Mouse (Mus musculus) spleen, adult 2 months (tissue): ENCODE measurements around the gene Diexf. TPM values are rescaled to one million over a fixed set of nuclear protein-coding genes. Genes with fewer than 3 reads are reported as not detected.

ENCODE experiments used
- DNase-seq, 2 experiments: peaks; one replicate each; pipeline versions ENCODE4 v3.0.0 to v3.0.0-alpha.2; 2012 to 2021; ENCODE audit warnings: low spot score in 2 of 2, low read depth in 1 of 2
- H3K27ac ChIP-seq: fragments of 200-500 bp; 2 replicates; pipeline ENCODE4 v1.5.1; 2012; ENCODE audit warnings: low read length, inconsistent platforms; ENCODE audit not compliant: insufficient read depth
- H3K27me3 ChIP-seq: fragments of 200-500 bp; 2 replicates; pipeline ENCODE4 v1.6.1; 2012; ENCODE audit warnings: mild to moderate bottlenecking, moderate library complexity, low read length, inconsistent platforms; ENCODE audit not compliant: control insufficient read depth, insufficient read depth
- H3K36me3 ChIP-seq: fragments of 200-500 bp; 2 replicates; pipeline ENCODE4 v1.6.1; 2012; ENCODE audit warnings: mild to moderate bottlenecking, low read length, inconsistent platforms; ENCODE audit not compliant: control insufficient read depth, insufficient read depth
- H3K4me1 ChIP-seq: fragments of 200-500 bp; 2 replicates; pipeline ENCODE4 v1.6.1; 2011; ENCODE audit warnings: inconsistent platforms; ENCODE audit not compliant: control insufficient read depth, insufficient read depth, insufficient read length
- H3K4me3 ChIP-seq: fragments of 200-500 bp; 2 replicates; pipeline ENCODE4 v1.5.1; 2011; ENCODE audit warnings: mild to moderate bottlenecking, inconsistent platforms; ENCODE audit not compliant: insufficient read depth, insufficient read length; ENCODE audit errors: extremely low read depth
- CTCF ChIP-seq: fragments of 200-500 bp; IDR thresholded peaks from 2 replicates; pipeline ENCODE4 v1.5.1; 2011; ENCODE audit warnings: mild to moderate bottlenecking, inconsistent platforms; ENCODE audit not compliant: insufficient read depth, insufficient read length, insufficient replicate concordance; ENCODE audit errors: extremely low read depth
- POLR2A ChIP-seq: fragments of 200-500 bp; IDR thresholded peaks from 2 replicates; pipeline ENCODE4 v1.6.1; 2011; ENCODE audit warnings: low read depth, low read length, inconsistent platforms
- WGBS: fragments of 180-500 bp; shearing (Covaris S2); methylation state at CpG from one replicate; pipeline ENCODE4 v1.1.7; 2018; 5-methylcytosine and 5-hydroxymethylcytosine counted together
- polyA plus RNA-seq: library from polyadenylated mRNA; depleted of rRNA; stranded (reverse); fragments of >200 nt; gene quantifications from 2 replicates; pipeline ENCODE4 v1.2.3, GENCODE M21; 2012

The Diexf gene
- polyA plus RNA-seq, 1 experiment = 17.1 TPM

GRCm38 (mm10) chr1:193090211-193090871 is 39.7 kb downstream of the Diexf start:
- DNase-seq = no peak
- Histone ChIP-seq H3K27me3 (no peaks in the 10 kb centered on the region), H3K27ac (no peak overlapping the region), H3K4me1 (no peaks in the 10 kb centered on the region), H3K4me3 (no peak overlapping the region), H3K36me3 (no peaks in the 10 kb centered on the region)
- TF ChIP-seq CTCF (no peak), POLR2A (no peak)
- WGBS = 90% methylated on average over 18 of the region's 18 CpGs

- no peak for TF ChIP-seq CTCF
- TF ChIP-seq POLR2A = no peak
- no peak overlapping the region for H3K27ac ChIP-seq
- H3K36me3 ChIP-seq = no peaks in the 10 kb centered on the region
- 81% methylated on average over 3 of the region's 3 CpGs for WGBS
- H3K27me3 ChIP-seq = no peaks in the 10 kb centered on the region
- H3K4me1 ChIP-seq = no peaks in the 10 kb centered on the region
- no peak overlapping the region for H3K4me3 ChIP-seq
- DNase-seq = no peak
These were observed 40.4 kb downstream of the Diexf start for GRCm38 (mm10) chr1:193089683-193090082.

- H3K36me3 ChIP-seq = no peaks in the 10 kb centered on the region
- no peak overlapping the region for H3K27ac ChIP-seq
- no peaks in the 10 kb centered on the region for H3K27me3 ChIP-seq
- no peak overlapping the region for H3K4me3 ChIP-seq
- WGBS = 89% methylated on average over 6 of the region's 6 CpGs
- DNase-seq = no peak
- no peaks in the 10 kb centered on the region for H3K4me1 ChIP-seq
- TF ChIP-seq POLR2A (no peak), CTCF (no peak)
These were observed 40.9 kb downstream of the Diexf start for GRCm38 (mm10) chr1:193089211-193089610.

GRCm38 (mm10) chr1:193086842-193087476 is 43.1 kb downstream of the Diexf start:
- TF ChIP-seq CTCF (no peak), POLR2A (no peak)
- no peaks in the 10 kb centered on the region for H3K27me3 ChIP-seq
- no peaks in the 10 kb centered on the region for H3K36me3 ChIP-seq
- WGBS = 82% methylated on average over 9 of the region's 9 CpGs
- H3K4me3 ChIP-seq = no peak overlapping the region
- no peak overlapping the region for H3K27ac ChIP-seq
- H3K4me1 ChIP-seq = no peaks in the 10 kb centered on the region
- DNase-seq = no peak

- TF ChIP-seq POLR2A = no peak
- no peak for TF ChIP-seq CTCF
- DNase-seq = no peak
- Histone ChIP-seq H3K4me1 (no peaks in the 10 kb centered on the region), H3K27me3 (no peaks in the 10 kb centered on the region), H3K36me3 (no peaks in the 10 kb centered on the region), H3K27ac (no peak overlapping the region), H3K4me3 (no peak overlapping the region)
- 77% methylated on average over 4 of the region's 4 CpGs for WGBS
These were observed 43.8 kb downstream of the Diexf start for GRCm38 (mm10) chr1:193086111-193086841.

GRCm38 (mm10) chr1:193085541-193086020 is 44.5 kb downstream of the Diexf start:
- no peaks in the 10 kb centered on the region for H3K36me3 ChIP-seq
- H3K4me3 ChIP-seq = no peak overlapping the region
- TF ChIP-seq CTCF (no peak), POLR2A (no peak)
- no peak for DNase-seq
- H3K27me3 ChIP-seq = no peaks in the 10 kb centered on the region
- H3K4me1 ChIP-seq = no peaks in the 10 kb centered on the region
- H3K27ac ChIP-seq = no peak overlapping the region
- 72% methylated on average over 5 of the region's 5 CpGs for WGBS

GRCm38 (mm10) chr1:193084016-193084415 is 46.1 kb downstream of the Diexf start:
- no peak for TF ChIP-seq POLR2A
- no peak for TF ChIP-seq CTCF
- Histone ChIP-seq H3K4me3 (no peak overlapping the region), H3K36me3 (no peaks in the 10 kb centered on the region), H3K4me1 (no peaks in the 10 kb centered on the region), H3K27me3 (no peaks in the 10 kb centered on the region), H3K27ac (no peak overlapping the region)
- WGBS = 88% methylated on average over 1 of the region's 1 CpGs
- DNase-seq = no peak
